Mouse (Mus musculus) lung, postnatal 0 days (tissue): ENCODE results near the gene Cfdp1.

Experiments used
- CTCF ChIP-seq: IDR thresholded peaks from 2 replicates; pipeline ENCODE4 v1.5.1; 2016; ENCODE audit warnings: antibody characterized with exemption, mild to moderate bottlenecking
- EP300 ChIP-seq: IDR thresholded peaks from 2 replicates; pipeline ENCODE4 v1.6.1; 2016; ENCODE audit warnings: antibody characterized with exemption, mild to moderate bottlenecking, control low read depth

DNA sequence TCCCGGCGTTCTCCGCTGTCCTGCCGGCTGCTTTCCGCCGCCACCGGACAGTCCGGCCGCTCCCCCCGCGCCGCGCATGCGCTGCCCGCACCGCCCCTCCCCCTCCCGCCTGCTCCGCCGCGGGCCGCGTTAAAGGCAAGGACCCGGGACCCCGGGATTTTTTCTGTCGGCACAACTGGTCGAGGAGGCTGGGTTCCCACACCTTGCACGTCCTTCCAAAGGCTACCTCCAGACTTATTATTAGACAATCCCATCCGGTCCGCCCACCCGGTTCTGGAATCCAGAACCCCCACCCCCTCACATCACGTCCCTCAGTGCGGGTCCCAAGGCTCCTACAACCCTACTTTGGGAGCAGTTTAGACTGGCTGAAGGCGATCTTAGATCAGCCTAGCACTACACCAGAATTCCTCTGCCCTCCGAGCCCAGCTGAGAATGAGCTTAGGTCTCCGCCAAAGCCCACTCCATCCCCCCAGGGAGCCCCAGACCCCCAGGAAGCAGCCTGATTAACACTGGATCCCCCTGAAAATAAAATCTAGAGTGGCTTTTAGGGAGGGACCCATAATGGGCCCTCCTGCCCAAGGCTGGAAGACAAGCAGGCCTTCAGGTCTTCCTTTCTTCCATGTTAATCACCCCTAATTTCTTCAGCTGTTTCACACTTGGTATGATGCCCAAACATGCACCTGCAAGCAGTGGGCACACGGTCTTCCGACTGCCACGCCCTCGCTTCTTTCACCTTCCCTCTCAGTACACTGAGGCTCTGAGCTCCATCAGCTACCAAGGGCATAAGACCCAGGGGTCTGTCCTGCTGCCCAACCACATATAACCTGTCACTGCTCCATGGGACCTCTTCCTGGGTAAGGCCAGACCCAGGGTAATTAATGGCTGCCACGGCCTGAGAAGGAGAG lies 110.0 kb downstream of the Cfdp1 start, which contains the start of gene Bcar1:
- TF ChIP-seq CTCF = no peak
- TF ChIP-seq EP300 = no peak
